Mouse (Mus musculus) limb, embryonic 13.5 days (tissue): ENCODE data around the gene Eml2. TPM values are rescaled to one million over a fixed set of nuclear protein-coding genes. Genes with fewer than 3 reads are reported as not detected.
A peak's percentile ranks its signal among the peaks of the same experiment; 100 is the strongest.

ENCODE experiments used
- ATAC-seq: fragments of 200-750 bp; cut with Nextera tagmentation; 2 replicates; pipeline ENCODE4 v1.8.0; 2017; ENCODE audit warnings: low read depth, moderate number of reproducible peaks, moderate TSS enrichment; ENCODE audit not compliant: low FRiP score
- H3K27ac ChIP-seq: fragments of 300-500 bp; sonication (generic); 2 replicates; pipeline ENCODE4 v1.5.1; 2015; ENCODE audit warnings: inconsistent platforms, mild to moderate bottlenecking, moderate library complexity
- H3K27me3 ChIP-seq: fragments of 300-500 bp; sonication (generic); 2 replicates; pipeline ENCODE4 v1.6.1; 2015; ENCODE audit warnings: mild to moderate bottlenecking, inconsistent platforms
- H3K36me3 ChIP-seq: fragments of 300-500 bp; sonication (generic); 2 replicates; pipeline ENCODE4 v1.6.1; 2015; ENCODE audit warnings: inconsistent platforms, mild to moderate bottlenecking, moderate library complexity
- H3K4me1 ChIP-seq: fragments of 300-500 bp; sonication (generic); 2 replicates; pipeline ENCODE4 v1.6.1; 2015; ENCODE audit warnings: inconsistent platforms
- H3K4me2 ChIP-seq: fragments of 300-500 bp; sonication (generic); replicated peaks from 2 replicates; pipeline ENCODE4 v1.6.1; 2015; ENCODE audit warnings: inconsistent platforms, mild to moderate bottlenecking, moderate library complexity
- H3K4me3 ChIP-seq: fragments of 300-500 bp; sonication (generic); 2 replicates; pipeline ENCODE4 v1.5.1; 2015; ENCODE audit warnings: moderate library complexity, mild to moderate bottlenecking, inconsistent platforms
- H3K9ac ChIP-seq: fragments of 300-500 bp; sonication (generic); 2 replicates; pipeline ENCODE4 v1.6.1; 2015; ENCODE audit warnings: mild to moderate bottlenecking, inconsistent platforms
- H3K9me3 ChIP-seq: fragments of 300-500 bp; sonication (generic); 2 replicates; pipeline ENCODE4 v1.6.1; 2016; ENCODE audit warnings: inconsistent platforms
- WGBS: fragments of 180-500 bp; shearing (Covaris S2); methylation state at CpG from one replicate; pipeline ENCODE4 v1.1.7; 2015; 5-methylcytosine and 5-hydroxymethylcytosine counted together
- polyA plus RNA-seq: library from polyadenylated mRNA; unstranded; fragments of >200 nt; fragmentation: Nextera tagmentation; extraction: Ambion mirVana; gene quantifications from 2 replicates; pipeline ENCODE4 v1.2.1, GENCODE M21; 2015

Eml2 gene
- polyA plus RNA-seq, 1 experiment from 2014 or later, result 5.5 TPM

DNA sequence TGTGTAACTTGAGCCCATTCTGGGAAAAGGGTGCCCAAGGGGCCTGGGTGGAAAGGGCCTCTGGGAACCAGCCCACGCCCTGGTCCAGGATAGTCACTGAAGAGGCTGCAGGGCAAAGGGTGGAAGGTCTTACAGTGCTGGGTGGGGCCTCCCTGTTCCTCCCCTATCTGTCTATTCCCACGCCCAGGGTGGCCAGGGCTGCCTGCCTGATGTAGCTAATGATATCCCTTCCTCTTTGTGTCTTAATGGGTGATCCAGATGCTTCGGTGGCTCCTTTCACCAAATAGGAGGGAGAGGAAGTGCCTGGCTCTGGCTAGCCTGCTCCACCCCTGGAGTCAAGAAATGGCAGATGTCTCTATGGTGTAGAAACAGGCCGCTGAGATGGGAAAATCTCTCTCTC is 48.7 kb downstream of the Eml2 start:
- ATAC-seq, result no peak
- H3K27ac ChIP-seq, result no peak overlapping the region
- peaks cover 17% of the 10 kb centered on the region for H3K4me1 ChIP-seq
- H3K4me2 ChIP-seq, result no peak overlapping the region
- whole genome bisulfite sequencing, result 88% methylated on average over 4 of the region's 4 CpGs
- H3K9me3 ChIP-seq, result no peaks in the 10 kb centered on the region
- no peaks in the 10 kb centered on the region for H3K27me3 ChIP-seq
- H3K36me3 ChIP-seq, result peaks cover 26% of the 10 kb centered on the region
- H3K4me3 ChIP-seq, result no peak overlapping the region
- 0 out of 2 replicates have a peak overlapping the region, but pooled peaks have one; percentile 25 for H3K9ac ChIP-seq

GRCm38 (mm10) chr7:19226817-19227797 is 50.9 kb downstream of the Eml2 start:
- Histone ChIP-seq H3K4me2 (peak overlapping the region; percentile 78), H3K4me3 (peak overlapping the region; percentile 66), H3K4me1 (peaks cover 19% of the 10 kb centered on the region), H3K9ac (peak overlapping the region; percentile 81), H3K27ac (peak overlapping the region; percentile 92), H3K27me3 (no peaks in the 10 kb centered on the region), H3K36me3 (peaks cover 31% of the 10 kb centered on the region), H3K9me3 (no peaks in the 10 kb centered on the region)
- peak; percentile 15 for ATAC-seq
- 17% methylated on average over 20 of the region's 20 CpGs for WGBS

DNA sequence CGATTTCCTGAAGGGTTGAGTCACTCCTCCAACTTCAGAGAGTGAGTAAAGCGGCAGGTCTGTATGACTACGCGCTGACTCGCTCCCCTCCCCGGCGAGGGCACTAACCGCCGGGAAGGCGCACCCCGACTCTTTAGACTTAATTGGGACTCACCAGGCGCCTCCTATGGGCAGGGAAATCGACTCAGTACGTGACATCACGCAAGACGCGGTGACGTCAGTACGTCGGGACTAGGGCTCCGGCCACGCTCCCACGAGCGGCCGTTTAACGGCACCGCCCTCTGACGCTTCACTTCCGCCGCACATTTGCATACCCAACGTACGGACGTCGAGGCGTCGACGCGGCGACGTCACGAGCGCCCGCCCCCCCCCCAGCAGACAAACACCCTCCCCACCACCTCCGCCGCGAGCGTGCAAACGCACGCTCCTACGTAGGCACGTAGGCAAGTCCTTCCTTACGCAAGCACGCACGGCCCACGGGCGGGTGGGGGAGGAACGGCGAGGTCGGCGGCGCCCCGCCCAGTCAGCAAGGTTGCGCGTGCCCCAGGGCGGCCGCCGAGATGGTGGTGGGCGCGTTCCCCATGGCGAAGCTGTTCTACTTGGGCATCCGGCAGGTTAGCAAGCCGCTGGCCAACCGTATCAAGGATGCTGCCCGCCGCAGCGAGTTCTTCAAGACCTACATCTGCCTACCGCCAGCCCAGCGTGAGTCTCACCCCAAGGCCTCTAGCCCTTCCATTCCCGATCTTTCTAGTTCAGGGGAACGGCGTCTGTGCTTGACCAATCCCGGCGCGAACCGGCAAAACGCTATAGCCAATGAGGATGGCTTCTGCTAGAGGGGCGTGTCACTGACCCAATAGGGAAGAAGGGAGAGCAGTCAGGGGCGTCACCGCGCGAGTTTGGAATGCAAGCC is 51.9 kb downstream of the Eml2 start, which contains the start of gene Opa3:
Opa3 (plus strand) TSS at position 452 of the 910 bp plus-strand sequence.
- H3K27me3 ChIP-seq, result no peaks in the 10 kb centered on the region
- H3K36me3 ChIP-seq, result peaks cover 21% of the 10 kb centered on the region
- peak within 1 kb of the TSS; percentile 66 for H3K4me3 ChIP-seq
- under 1% methylated on average over 89 of the region's 91 CpGs for WGBS
- peak within 1 kb of the TSS; percentile 81 for H3K9ac ChIP-seq
- peak within 1 kb of the TSS; percentile 97 for H3K27ac ChIP-seq
- peak; percentile 95 for ATAC-seq
- H3K4me1 ChIP-seq, result peaks cover 19% of the 10 kb centered on the region
- H3K4me2 ChIP-seq, result peak within 1 kb of the TSS; percentile 86
- no peaks in the 10 kb centered on the region for H3K9me3 ChIP-seq

- Histone ChIP-seq H3K9me3 (no peaks in the 10 kb centered on the region), H3K4me2 (peak overlapping the region; percentile 86), H3K27ac (peak overlapping the region; percentile 63; the same call in 1 of the 2 replicates), H3K36me3 (peaks cover 17% of the 10 kb centered on the region), H3K9ac (peak overlapping the region; percentile 79), H3K4me1 (peaks cover 19% of the 10 kb centered on the region), H3K4me3 (peak overlapping the region; percentile 66), H3K27me3 (no peaks in the 10 kb centered on the region)
- WGBS, result under 1% methylated on average over 14 of the region's 14 CpGs
- ATAC-seq, result no peak
Observed at GRCm38 (mm10) chr7:19228793-19229148, 52.5 kb downstream of the Eml2 start.

DNA sequence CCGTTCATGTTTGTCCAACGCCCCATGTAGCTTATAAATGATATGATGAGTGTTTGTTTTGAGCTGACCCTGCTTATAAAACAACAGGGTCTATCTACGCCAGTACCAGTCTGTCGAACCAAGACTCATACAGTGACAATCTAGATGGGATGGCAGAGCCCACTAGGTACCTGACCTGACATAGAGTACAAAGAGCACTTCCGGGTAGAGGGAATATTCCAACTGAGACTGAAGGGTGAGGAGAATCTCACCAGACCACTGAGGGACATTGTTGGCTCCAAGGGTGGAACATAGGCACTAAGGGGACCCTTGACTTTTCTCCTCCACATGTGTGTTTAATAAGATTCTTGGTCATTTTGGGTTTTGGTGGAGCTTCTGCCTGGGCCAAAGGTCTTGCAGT is 53.2 kb downstream of the Eml2 start:
- 44% methylated on average over 5 of the region's 5 CpGs for WGBS
- peaks cover 19% of the 10 kb centered on the region for H3K4me1 ChIP-seq
- peaks cover 17% of the 10 kb centered on the region for H3K36me3 ChIP-seq
- peak overlapping the region; percentile 63; the same call in 1 of the 2 replicates for H3K27ac ChIP-seq
- peak overlapping the region; percentile 86 for H3K4me2 ChIP-seq
- peak overlapping the region; percentile 66 for H3K4me3 ChIP-seq
- ATAC-seq, result no peak
- H3K9ac ChIP-seq, result peak overlapping the region; percentile 79
- no peaks in the 10 kb centered on the region for H3K9me3 ChIP-seq
- H3K27me3 ChIP-seq, result no peaks in the 10 kb centered on the region

GRCm38 (mm10) chr7:19230041-19230580 is 53.9 kb downstream of the Eml2 start:
- no peaks in the 10 kb centered on the region for H3K27me3 ChIP-seq
- peaks cover 19% of the 10 kb centered on the region for H3K4me1 ChIP-seq
- peaks cover 17% of the 10 kb centered on the region for H3K36me3 ChIP-seq
- no peak for ATAC-seq
- no peak overlapping the region for H3K27ac ChIP-seq
- WGBS, result 98% methylated on average over 2 of the region's 2 CpGs
- peak overlapping the region; percentile 86 for H3K4me2 ChIP-seq
- peak overlapping the region; percentile 79 for H3K9ac ChIP-seq
- peak overlapping the region; percentile 66; the same call in 1 of the 2 replicates for H3K4me3 ChIP-seq
- H3K9me3 ChIP-seq, result no peaks in the 10 kb centered on the region

DNA sequence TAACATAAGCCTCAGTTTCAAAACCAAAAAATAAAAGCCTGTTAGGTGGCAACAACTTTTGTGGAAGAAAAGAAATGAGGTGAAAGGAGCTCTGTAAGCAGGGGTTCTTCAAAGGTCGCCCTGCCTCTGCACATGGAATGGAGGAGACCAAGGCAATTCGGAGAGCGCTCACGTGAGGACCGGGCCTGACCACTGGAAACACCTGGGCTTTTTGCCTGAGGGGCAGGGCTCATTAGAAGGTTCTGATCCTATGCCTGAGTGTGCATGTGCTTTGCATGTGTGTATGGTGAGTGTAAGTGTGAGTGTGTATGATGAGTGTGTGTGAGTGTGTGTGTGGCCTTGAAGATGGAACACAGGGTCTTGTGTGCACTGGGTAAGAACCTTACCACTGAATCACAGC is 54.7 kb downstream of the Eml2 start:
- Histone ChIP-seq H3K9ac (no peak overlapping the region), H3K4me3 (no peak overlapping the region), H3K4me1 (peaks cover 19% of the 10 kb centered on the region), H3K27me3 (no peaks in the 10 kb centered on the region), H3K9me3 (no peaks in the 10 kb centered on the region), H3K27ac (no peak overlapping the region), H3K4me2 (no peak overlapping the region), H3K36me3 (peaks cover 12% of the 10 kb centered on the region)
- no peak for ATAC-seq
- 91% methylated on average over 5 of the region's 5 CpGs for WGBS

GRCm38 (mm10) chr7:19231849-19232248 is 55.6 kb downstream of the Eml2 start:
- Histone ChIP-seq H3K36me3 (peaks cover 12% of the 10 kb centered on the region), H3K9ac (no peak overlapping the region), H3K4me1 (peaks cover 16% of the 10 kb centered on the region), H3K27ac (no peak overlapping the region), H3K4me3 (no peak overlapping the region), H3K4me2 (no peak overlapping the region), H3K27me3 (no peaks in the 10 kb centered on the region), H3K9me3 (no peaks in the 10 kb centered on the region)
- WGBS, result 92% methylated on average over 3 of the region's 3 CpGs
- no peak for ATAC-seq

DNA sequence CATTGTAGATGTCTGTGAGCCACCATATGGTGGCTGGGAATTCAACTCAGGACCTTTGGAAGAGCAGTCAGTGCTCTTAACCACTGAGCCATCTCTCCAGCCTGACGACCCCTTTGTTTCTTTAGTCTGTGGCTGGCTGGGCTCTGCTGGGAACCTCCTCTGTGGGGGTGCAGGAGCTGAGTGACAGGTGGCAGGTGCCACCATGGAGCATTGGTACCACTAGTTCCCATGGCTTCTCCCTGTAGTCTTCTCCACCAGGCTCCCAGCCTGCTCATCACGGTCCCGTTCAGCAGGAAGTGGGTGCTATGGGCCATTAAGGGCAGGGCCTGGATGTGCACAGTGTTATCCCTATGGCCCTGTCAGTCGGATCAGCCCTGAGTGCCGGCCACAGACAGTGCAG is 58.4 kb downstream of the Eml2 start:
- H3K27ac ChIP-seq, result no peak overlapping the region
- no peak overlapping the region for H3K4me2 ChIP-seq
- no peaks in the 10 kb centered on the region for H3K9me3 ChIP-seq
- H3K9ac ChIP-seq, result no peak overlapping the region
- no peaks in the 10 kb centered on the region for H3K27me3 ChIP-seq
- no peak overlapping the region for H3K4me3 ChIP-seq
- H3K4me1 ChIP-seq, result peaks cover 6% of the 10 kb centered on the region
- 79% methylated on average over 5 of the region's 5 CpGs for WGBS
- H3K36me3 ChIP-seq, result peaks cover 12% of the 10 kb centered on the region
- no peak for ATAC-seq

- H3K9me3 ChIP-seq, result no peaks in the 10 kb centered on the region
Observed at GRCm38 (mm10) chr7:19235092-19235671, 59.0 kb downstream of the Eml2 start.

DNA sequence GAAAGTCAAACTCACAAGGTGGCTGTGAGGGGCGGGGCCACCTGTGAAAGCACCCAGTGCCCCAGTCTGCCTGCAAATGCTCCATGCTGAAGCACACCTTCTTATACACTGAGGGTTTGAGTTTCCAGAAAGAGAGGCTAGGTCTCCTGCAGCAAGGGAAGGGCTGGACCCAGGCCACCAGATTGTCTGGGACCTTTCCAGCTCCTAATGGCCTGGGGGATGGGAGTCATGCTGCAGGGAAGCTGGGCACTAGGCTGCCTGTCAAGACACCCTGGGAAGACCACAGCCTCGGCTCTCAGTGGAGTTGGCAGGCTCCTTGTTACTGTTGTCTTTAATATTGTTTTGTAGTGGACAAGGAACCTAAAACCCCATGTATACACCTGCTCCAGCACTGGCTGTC is 60.2 kb downstream of the Eml2 start:
- Histone ChIP-seq H3K4me1 (peaks cover 5% of the 10 kb centered on the region; the same call in 1 of the 2 replicates), H3K36me3 (peaks cover 16% of the 10 kb centered on the region; the same call in 1 of the 2 replicates)
- no peak for ATAC-seq

More at GRCm38 (mm10) chr7:19235092-19235671, 59.0 kb downstream of the Eml2 start:
- H3K27me3 ChIP-seq, result no peaks in the 10 kb centered on the region
- 86% methylated on average over 2 of the region's 2 CpGs for WGBS
- H3K4me3 ChIP-seq, result no peak overlapping the region
- no peak overlapping the region for H3K27ac ChIP-seq
- ATAC-seq, result no peak
- H3K4me1 ChIP-seq, result peaks cover 5% of the 10 kb centered on the region; the same call in 1 of the 2 replicates
- H3K36me3 ChIP-seq, result peaks cover 12% of the 10 kb centered on the region
- H3K9ac ChIP-seq, result no peak overlapping the region
- H3K4me2 ChIP-seq, result no peak overlapping the region

More for the DNA sequence above, 60.2 kb downstream of the Eml2 start:
- peak overlapping the region; percentile 35; the same call in 1 of the 2 replicates for H3K9ac ChIP-seq
- 79% methylated on average over 2 of the region's 2 CpGs for WGBS
- no peak overlapping the region for H3K4me2 ChIP-seq
- H3K27me3 ChIP-seq, result no peaks in the 10 kb centered on the region
- H3K4me3 ChIP-seq, result no peak overlapping the region
- no peak overlapping the region for H3K27ac ChIP-seq
- H3K9me3 ChIP-seq, result no peaks in the 10 kb centered on the region
